Mouse (Mus musculus): Measurements from ENCODE around the gene Irf9.

- no peak for TF ChIP-seq POLR2A (IDR thresholded peaks at IDR 0.05; ENCODE audit: borderline replicate concordance, insufficient read depth, low read length)
- no peak for TF ChIP-seq CTCF (IDR thresholded peaks at IDR 0.05; ENCODE audit: borderline replicate concordance, insufficient read depth, low read depth, low read length)
These were observed 25.3 kb upstream of the Irf9 start, which contains the start of gene Psme1 for GRCm38 (mm10) chr14:55577871-55578667.
